Mouse (Mus musculus): ENCODE measurements around the gene Flot2.

- TF ChIP-seq POLR2A (IDR thresholded peaks at IDR 0.05; ENCODE audit: extremely low read depth, insufficient read depth, low read length): peak; percentile 32; the same call in 1 of the 2 replicates
- 0 out of 2 replicates have a peak, but pooled peaks have one; percentile 4 for TF ChIP-seq CTCF (IDR thresholded peaks at IDR 0.05; ENCODE audit: low read depth, low read length)
Measured at GRCm38 (mm10) chr11:78037831-78038752, at the start of gene Flot2.
